Mouse (Mus musculus): ENCODE data around the gene Dhx36.

Dhx36 gene

GRCm38 (mm10) chr3:62506488-62507205 is at the start of gene Dhx36:
Gene Dhx36, minus strand, starts transcription at chr3:62507004.
- peak; percentile 87 for DNase-seq (ENCODE audit: low spot score)

GRCm38 (mm10) chr3:62527593-62527992 is 20.8 kb upstream of the Dhx36 start:
- no peak for DNase-seq (ENCODE audit: low spot score)

- no peak for DNase-seq (ENCODE audit: low spot score)
Observed at GRCm38 (mm10) chr3:62527160-62527559, 20.4 kb upstream of the Dhx36 start.

- no peak for DNase-seq (ENCODE audit: low spot score)
Observed at GRCm38 (mm10) chr3:62507206-62507647, 423 bp upstream of the Dhx36 start.

- no peak for DNase-seq (ENCODE audit: low spot score)
Observed at GRCm38 (mm10) chr3:62505166-62505900, 1.5 kb downstream of the Dhx36 start.

GRCm38 (mm10) chr3:62499327-62499726 is 7.5 kb downstream of the Dhx36 start:
- no peak for DNase-seq (ENCODE audit: low spot score)

GRCm38 (mm10) chr3:62492568-62492967 is 14.2 kb downstream of the Dhx36 start:
- DNase-seq (ENCODE audit: low spot score), result no peak

- DNase-seq (ENCODE audit: low spot score), result no peak
Observed at GRCm38 (mm10) chr3:62484340-62484739, 22.5 kb downstream of the Dhx36 start.

GRCm38 (mm10) chr3:62470179-62470578 is 36.6 kb downstream of the Dhx36 start:
- no peak for DNase-seq (ENCODE audit: low spot score)

- DNase-seq (ENCODE audit: low spot score), result peak; percentile 3
Observed at GRCm38 (mm10) chr3:62464276-62464675, 42.5 kb downstream of the Dhx36 start.

GRCm38 (mm10) chr3:62459483-62459882 is 47.3 kb downstream of the Dhx36 start:
- no peak for DNase-seq (ENCODE audit: low spot score)

- DNase-seq (ENCODE audit: low spot score), result peak; percentile 10
Observed at GRCm38 (mm10) chr3:62458284-62459013, 48.4 kb downstream of the Dhx36 start.

- no peak for DNase-seq (ENCODE audit: low spot score)
Observed at GRCm38 (mm10) chr3:62455854-62456253, 51.0 kb downstream of the Dhx36 start.

- DNase-seq (ENCODE audit: low spot score), result no peak
Observed at GRCm38 (mm10) chr3:62454096-62454495, 52.7 kb downstream of the Dhx36 start.

GRCm38 (mm10) chr3:62452961-62453360 is 53.8 kb downstream of the Dhx36 start:
- DNase-seq (ENCODE audit: low spot score), result no peak

- no peak for DNase-seq (ENCODE audit: low spot score)
Observed at GRCm38 (mm10) chr3:62449871-62450496, 56.8 kb downstream of the Dhx36 start.

GRCm38 (mm10) chr3:62447151-62447550 is 59.7 kb downstream of the Dhx36 start:
- no peak for DNase-seq (ENCODE audit: low spot score)

GRCm38 (mm10) chr3:62446271-62446670 is 60.5 kb downstream of the Dhx36 start:
- DNase-seq (ENCODE audit: low spot score), result no peak

- DNase-seq (ENCODE audit: low spot score), result no peak
Observed at GRCm38 (mm10) chr3:62443582-62444194, 63.1 kb downstream of the Dhx36 start.

GRCm38 (mm10) chr3:62440431-62440969 is 66.3 kb downstream of the Dhx36 start:
- no peak for DNase-seq (ENCODE audit: low spot score)

- no peak for DNase-seq (ENCODE audit: low spot score)
Observed at GRCm38 (mm10) chr3:62435923-62436322, 70.9 kb downstream of the Dhx36 start.

All from c-Kit-positive CD71-positive TER-119-positive erythroid progenitor cells, embryonic 14.5 days (primary cell).